Mouse (Mus musculus): ENCODE results near the gene Cyp11a1. TPM values are rescaled to one million over a fixed set of nuclear protein-coding genes. Genes with fewer than 3 reads are reported as not detected.

The Cyp11a1 gene
- polyA plus RNA-seq, 1 experiment, result 0.04 TPM

DNA sequence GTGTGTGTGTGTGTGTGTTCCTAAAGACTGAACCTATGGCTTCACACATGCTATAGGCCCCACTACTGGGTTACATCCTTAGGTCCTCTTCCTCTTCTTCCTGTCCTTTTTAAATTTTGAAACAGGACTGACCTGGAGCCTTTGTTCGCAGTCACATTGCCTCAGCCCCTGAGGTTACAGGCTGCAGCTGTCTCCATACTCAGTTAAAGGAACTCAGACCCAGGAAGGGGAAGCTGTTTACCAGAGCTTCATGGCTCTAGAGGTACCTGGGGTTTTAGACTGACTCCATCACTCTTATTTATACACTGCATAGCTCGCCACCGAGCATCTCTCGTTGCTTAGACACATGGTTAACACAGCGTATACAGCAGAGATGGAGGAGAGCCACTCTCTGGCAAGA, 34.8 kb upstream of the Cyp11a1 start:
- Histone ChIP-seq H3K4me1 (ENCODE audit: control insufficient read depth) (no peaks in the 10 kb centered on the region), H3K27me3 (ENCODE audit: control insufficient read depth) (no peaks in the 10 kb centered on the region; the same call in 1 of the 2 replicates), H3K36me3 (ENCODE audit: control insufficient read depth) (no peaks in the 10 kb centered on the region), H3K4me3 (replicated peaks) (no peak overlapping the region), H3K9me3 (ENCODE audit: control insufficient read depth, low read length) (no peaks in the 10 kb centered on the region)
- TF ChIP-seq GATA1 (IDR thresholded peaks at IDR 0.05; ENCODE audit: low read length), result no peak
- TF ChIP-seq TAL1 (IDR thresholded peaks at IDR 0.05; ENCODE audit: low read length), result no peak

DNA sequence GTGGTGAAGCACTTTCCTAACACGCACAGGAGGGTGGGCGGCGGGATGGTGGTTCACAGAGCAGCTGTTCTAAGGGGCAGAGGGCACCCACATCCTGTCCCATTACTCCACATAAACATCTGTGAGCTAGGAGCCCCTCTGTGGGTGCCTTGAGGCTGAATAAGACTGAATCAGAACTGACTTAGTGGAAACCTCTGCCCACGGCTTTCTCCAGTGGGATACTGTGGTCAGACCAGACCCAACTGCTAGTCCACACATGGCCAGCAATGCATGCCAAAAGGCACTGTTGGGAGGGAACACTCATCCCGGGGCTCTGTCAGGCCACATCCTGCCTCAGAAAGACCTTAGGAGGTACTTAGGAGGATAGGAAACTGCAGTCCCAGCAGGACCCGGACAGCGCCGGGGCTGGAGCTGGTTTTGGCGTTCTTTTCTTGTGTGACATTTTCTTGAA, 34.0 kb upstream of the Cyp11a1 start:
- Histone ChIP-seq H3K9me3 (ENCODE audit: control insufficient read depth, low read length) (no peaks in the 10 kb centered on the region), H3K36me3 (ENCODE audit: control insufficient read depth) (no peaks in the 10 kb centered on the region), H3K27me3 (ENCODE audit: control insufficient read depth) (no peaks in the 10 kb centered on the region; the same call in 1 of the 2 replicates), H3K4me3 (replicated peaks) (no peak overlapping the region), H3K4me1 (ENCODE audit: control insufficient read depth) (no peaks in the 10 kb centered on the region)
- no peak for TF ChIP-seq TAL1 (IDR thresholded peaks at IDR 0.05; ENCODE audit: low read length)
- TF ChIP-seq GATA1 (IDR thresholded peaks at IDR 0.05; ENCODE audit: low read length), result no peak

DNA sequence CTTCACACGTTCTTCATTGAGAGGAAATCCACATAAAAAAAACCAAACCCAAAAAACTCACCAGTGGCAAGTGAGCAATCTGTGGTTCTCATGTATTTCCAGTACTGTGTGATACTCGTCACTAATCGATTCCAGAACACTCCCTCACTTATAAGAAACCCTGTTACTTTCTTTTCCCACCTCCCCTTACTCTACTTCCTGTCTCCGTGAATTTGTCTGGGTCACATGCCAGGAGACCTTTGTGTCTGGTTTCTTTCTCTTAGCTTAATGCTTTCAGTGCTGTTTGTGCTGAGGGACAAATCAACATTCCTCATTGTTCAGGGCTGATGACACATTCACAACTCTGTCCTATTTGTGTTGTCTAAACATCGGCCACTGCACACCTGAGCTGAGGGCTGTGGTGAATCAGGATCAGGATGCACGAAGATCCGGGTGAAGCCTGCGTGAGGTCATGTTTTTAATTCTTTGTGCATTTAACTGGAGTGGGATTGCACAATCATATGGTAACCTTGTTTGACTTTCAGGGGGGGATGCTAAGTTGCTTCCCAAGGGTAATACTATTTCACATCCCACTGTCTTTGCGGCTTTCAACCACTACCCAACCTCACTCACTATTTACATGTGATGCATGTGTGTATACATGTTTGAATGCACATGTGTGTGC, 33.3 kb upstream of the Cyp11a1 start:
- TF ChIP-seq GATA1 (IDR thresholded peaks at IDR 0.05; ENCODE audit: low read length) (no peak), TAL1 (IDR thresholded peaks at IDR 0.05; ENCODE audit: low read length) (no peak)
- Histone ChIP-seq H3K36me3 (ENCODE audit: control insufficient read depth) (no peaks in the 10 kb centered on the region), H3K4me1 (ENCODE audit: control insufficient read depth) (no peaks in the 10 kb centered on the region), H3K4me3 (replicated peaks) (no peak overlapping the region), H3K27me3 (ENCODE audit: control insufficient read depth) (no peaks in the 10 kb centered on the region; the same call in 1 of the 2 replicates), H3K9me3 (ENCODE audit: control insufficient read depth, low read length) (no peaks in the 10 kb centered on the region)

DNA sequence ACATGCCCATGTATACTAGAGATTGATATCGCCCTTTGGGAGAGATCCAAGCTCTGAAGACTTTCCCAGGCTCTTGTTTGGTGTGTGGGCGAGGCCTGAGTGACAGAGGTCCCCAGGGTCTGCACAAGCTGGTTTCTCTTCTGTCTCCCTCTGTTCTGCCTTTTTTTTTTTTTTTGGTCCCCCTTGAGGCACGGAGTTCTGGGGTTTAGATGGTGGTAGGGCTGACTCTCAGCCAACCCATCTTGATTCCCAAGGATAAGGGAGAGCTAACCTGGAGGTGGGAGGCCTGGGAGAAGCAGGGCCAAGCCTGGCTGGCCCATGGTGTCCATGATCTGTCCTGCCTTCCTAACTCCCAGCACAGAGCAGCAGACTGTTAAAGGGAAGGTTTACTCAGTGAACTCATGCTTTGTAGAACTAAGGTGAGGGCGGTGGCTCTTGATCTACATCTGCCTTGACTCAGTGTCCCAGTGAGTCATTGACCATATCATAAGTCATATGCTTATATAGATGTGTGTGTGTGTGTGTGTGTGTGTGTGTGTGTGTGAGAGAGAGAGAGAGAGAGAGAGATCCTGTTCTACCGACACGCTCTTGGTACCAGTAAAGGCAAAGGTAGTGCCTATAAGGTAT, 32.7 kb upstream of the Cyp11a1 start:
- H3K36me3 ChIP-seq (ENCODE audit: control insufficient read depth), result no peaks in the 10 kb centered on the region
- no peaks in the 10 kb centered on the region; the same call in 1 of the 2 replicates for H3K27me3 ChIP-seq (ENCODE audit: control insufficient read depth)
- H3K4me3 ChIP-seq (replicated peaks), result no peak overlapping the region
- no peaks in the 10 kb centered on the region for H3K9me3 ChIP-seq (ENCODE audit: control insufficient read depth, low read length)
- no peak for TF ChIP-seq TAL1 (IDR thresholded peaks at IDR 0.05; ENCODE audit: low read length)
- no peak for TF ChIP-seq GATA1 (IDR thresholded peaks at IDR 0.05; ENCODE audit: low read length)
- H3K4me1 ChIP-seq (ENCODE audit: control insufficient read depth), result no peaks in the 10 kb centered on the region

DNA sequence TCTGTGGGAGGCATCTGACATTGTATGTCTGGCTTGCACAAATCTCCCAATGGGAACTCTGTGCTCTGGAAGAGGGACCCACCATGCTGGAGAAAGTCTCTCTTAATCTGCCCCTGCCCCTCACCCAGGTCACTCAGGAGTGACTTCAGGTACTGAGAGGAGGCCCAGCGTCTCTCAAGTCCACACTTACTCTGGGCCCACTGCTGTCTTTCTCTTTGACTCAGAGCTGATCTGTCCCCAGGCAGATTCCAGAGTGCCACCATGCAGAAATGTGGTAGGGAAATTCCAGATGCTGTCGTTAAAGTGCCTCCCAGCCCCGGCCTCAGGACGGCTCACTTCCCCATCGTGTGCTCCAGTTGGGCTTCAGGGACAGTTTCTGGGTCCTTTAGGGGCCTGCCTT, 32.0 kb upstream of the Cyp11a1 start:
- no peaks in the 10 kb centered on the region for H3K4me1 ChIP-seq (ENCODE audit: control insufficient read depth)
- TF ChIP-seq TAL1 (IDR thresholded peaks at IDR 0.05; ENCODE audit: low read length) (no peak), GATA1 (IDR thresholded peaks at IDR 0.05; ENCODE audit: low read length) (no peak)
- no peaks in the 10 kb centered on the region; the same call in 1 of the 2 replicates for H3K27me3 ChIP-seq (ENCODE audit: control insufficient read depth)
- H3K36me3 ChIP-seq (ENCODE audit: control insufficient read depth), result no peaks in the 10 kb centered on the region
- H3K9me3 ChIP-seq (ENCODE audit: control insufficient read depth, low read length), result no peaks in the 10 kb centered on the region
- H3K4me3 ChIP-seq (replicated peaks), result no peak overlapping the region

DNA sequence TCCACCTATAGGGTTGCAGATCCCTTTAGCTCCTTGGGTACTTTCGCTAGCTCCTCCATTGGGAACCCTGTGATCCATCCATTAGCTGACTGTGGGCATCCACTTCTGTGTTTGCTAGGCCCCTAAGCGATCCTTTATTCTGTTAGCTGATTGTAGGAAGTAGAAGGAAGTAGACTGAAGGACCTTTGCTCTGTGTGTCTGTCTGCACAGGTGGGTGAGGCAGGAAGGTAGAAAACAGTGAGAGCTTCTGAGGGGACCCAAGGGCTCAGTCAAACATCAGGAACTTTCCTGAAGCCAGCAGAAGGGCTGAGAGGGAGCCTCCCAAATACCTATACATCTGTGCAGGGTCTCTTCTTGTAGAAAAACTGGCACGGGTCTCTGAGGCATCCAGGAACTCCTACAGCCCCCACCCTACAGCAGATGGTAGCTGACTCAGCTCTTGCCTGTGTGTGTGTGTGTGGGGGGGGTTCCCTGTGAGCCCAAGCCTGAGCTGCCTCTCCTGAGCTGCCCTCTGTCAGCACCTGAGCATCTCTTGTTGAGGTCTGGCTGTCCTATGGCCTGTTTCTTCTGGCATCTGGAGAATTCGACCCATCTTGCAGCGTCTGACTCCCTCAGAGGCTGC, 30.9 kb upstream of the Cyp11a1 start:
- no peaks in the 10 kb centered on the region; the same call in 1 of the 2 replicates for H3K27me3 ChIP-seq (ENCODE audit: control insufficient read depth)
- no peaks in the 10 kb centered on the region for H3K4me1 ChIP-seq (ENCODE audit: control insufficient read depth)
- TF ChIP-seq TAL1 (IDR thresholded peaks at IDR 0.05; ENCODE audit: low read length) (no peak), GATA1 (IDR thresholded peaks at IDR 0.05; ENCODE audit: low read length) (no peak)
- no peaks in the 10 kb centered on the region for H3K9me3 ChIP-seq (ENCODE audit: control insufficient read depth, low read length)
- no peaks in the 10 kb centered on the region for H3K36me3 ChIP-seq (ENCODE audit: control insufficient read depth)
- H3K4me3 ChIP-seq (replicated peaks), result no peak overlapping the region

DNA sequence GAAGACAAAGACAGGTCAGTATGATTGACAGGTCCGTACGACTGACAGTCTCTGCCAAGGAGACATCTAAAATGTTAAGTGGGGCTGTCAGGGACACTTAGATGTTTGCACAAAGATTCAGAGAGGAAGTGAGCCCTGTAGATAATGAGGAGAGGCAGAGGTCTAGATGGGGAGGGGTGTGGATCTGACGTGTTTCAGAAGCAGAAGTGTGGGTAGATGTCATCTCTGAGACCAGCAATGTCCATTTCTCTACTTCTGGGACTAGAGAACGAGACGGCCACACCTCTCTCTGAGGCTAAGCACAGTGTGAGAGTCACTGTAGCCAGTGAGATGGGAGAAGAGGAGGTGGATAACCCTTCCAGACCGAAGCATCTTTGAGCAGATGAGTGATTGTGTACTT, 28.2 kb upstream of the Cyp11a1 start:
- Histone ChIP-seq H3K27me3 (ENCODE audit: control insufficient read depth) (no peaks in the 10 kb centered on the region), H3K36me3 (ENCODE audit: control insufficient read depth) (no peaks in the 10 kb centered on the region), H3K9me3 (ENCODE audit: control insufficient read depth, low read length) (no peaks in the 10 kb centered on the region), H3K4me3 (replicated peaks) (no peak overlapping the region), H3K4me1 (ENCODE audit: control insufficient read depth) (no peaks in the 10 kb centered on the region)
- TF ChIP-seq TAL1 (IDR thresholded peaks at IDR 0.05; ENCODE audit: low read length) (no peak), GATA1 (IDR thresholded peaks at IDR 0.05; ENCODE audit: low read length) (no peak)

DNA sequence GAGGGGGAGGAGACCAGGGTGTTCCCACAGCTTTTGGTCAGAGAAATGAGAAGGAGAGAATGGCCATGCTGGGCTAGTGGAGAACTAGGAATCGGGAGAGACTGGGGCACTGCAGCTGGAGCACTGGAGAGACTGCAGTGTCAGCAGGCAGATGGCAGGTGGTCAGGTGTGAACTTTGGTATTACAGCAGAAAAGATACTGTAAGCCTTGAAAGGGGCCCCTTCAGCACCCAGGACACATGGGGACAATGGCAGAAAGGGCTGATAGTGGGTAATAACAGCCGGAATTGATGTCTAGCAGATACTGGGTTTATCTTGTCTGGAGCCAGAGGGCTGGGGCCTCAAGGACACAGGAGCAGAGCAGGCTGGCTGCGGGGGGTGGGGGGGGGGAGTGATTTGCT, 27.4 kb upstream of the Cyp11a1 start:
- Histone ChIP-seq H3K27me3 (ENCODE audit: control insufficient read depth) (no peaks in the 10 kb centered on the region), H3K9me3 (ENCODE audit: control insufficient read depth, low read length) (no peaks in the 10 kb centered on the region), H3K4me3 (replicated peaks) (no peak overlapping the region), H3K4me1 (ENCODE audit: control insufficient read depth) (no peaks in the 10 kb centered on the region), H3K36me3 (ENCODE audit: control insufficient read depth) (no peaks in the 10 kb centered on the region)
- TF ChIP-seq GATA1 (IDR thresholded peaks at IDR 0.05; ENCODE audit: low read length) (no peak), TAL1 (IDR thresholded peaks at IDR 0.05; ENCODE audit: low read length) (no peak)

DNA sequence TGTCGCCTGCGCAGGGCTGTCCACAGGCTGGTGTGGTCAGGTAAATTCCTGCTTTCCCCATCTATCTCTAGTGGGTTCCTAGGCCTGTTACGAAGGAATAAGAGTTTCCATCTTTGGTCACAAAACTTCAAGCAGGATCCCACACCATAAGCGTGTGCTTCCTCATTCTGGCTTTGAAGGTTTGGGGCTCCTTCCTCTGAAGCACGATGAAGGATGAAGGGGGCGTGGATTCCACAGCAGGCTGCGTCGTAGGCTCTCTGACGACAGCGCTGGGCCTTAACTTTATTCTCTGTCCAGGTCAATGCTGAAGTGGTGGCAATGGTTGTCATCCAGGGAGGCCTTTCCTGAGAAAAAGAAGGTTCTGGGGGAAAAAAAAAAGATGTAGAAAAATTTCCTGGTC, 25.6 kb upstream of the Cyp11a1 start:
- TF ChIP-seq TAL1 (IDR thresholded peaks at IDR 0.05; ENCODE audit: low read length), result no peak
- no peak for TF ChIP-seq GATA1 (IDR thresholded peaks at IDR 0.05; ENCODE audit: low read length)
- Histone ChIP-seq H3K36me3 (ENCODE audit: control insufficient read depth) (no peaks in the 10 kb centered on the region), H3K4me3 (replicated peaks) (no peak overlapping the region), H3K27me3 (ENCODE audit: control insufficient read depth) (no peaks in the 10 kb centered on the region), H3K9me3 (ENCODE audit: control insufficient read depth, low read length) (no peaks in the 10 kb centered on the region), H3K4me1 (ENCODE audit: control insufficient read depth) (no peaks in the 10 kb centered on the region)

Data from erythroblast, embryonic 14.5 days (primary cell).